Mouse (Mus musculus) megakaryocyte-erythroid progenitor cell, adult 5 weeks (primary cell): ENCODE data around the gene Slc26a3. TPM values are rescaled to one million over a fixed set of nuclear protein-coding genes. Genes with fewer than 3 reads are reported as not detected.

Experiments
- polyA plus RNA-seq: library from polyadenylated mRNA; stranded (reverse); fragments of >175 nt; gene quantifications from 2 replicates; pipeline ENCODE4 v1.2.3, GENCODE M21; 2012

The Slc26a3 gene
- polyA plus RNA-seq = not detected in 2 replicates

DNA sequence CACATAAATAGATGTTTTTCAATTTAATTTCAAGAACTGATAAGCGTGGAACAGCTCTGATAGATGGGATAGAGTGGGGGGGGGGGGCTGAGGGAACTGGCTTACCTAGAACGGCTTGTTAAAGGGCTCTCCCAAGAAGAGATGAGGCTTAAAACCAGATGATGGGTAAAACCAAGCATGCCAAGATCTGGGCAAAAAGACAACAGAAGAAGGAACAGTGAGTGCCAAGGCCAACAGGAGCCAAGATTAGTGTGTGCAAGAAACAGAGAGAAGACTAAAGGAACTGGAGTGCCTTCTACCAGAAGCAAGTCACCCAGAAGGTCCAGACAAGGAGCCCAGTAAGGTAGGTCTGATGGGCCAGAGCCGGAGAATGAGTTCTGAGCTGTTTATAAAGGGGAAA, at the start of gene Slc26a3:
TSS of gene Slc26a3 (plus strand) at position 301 of the 400 bp plus-strand sequence.

DNA sequence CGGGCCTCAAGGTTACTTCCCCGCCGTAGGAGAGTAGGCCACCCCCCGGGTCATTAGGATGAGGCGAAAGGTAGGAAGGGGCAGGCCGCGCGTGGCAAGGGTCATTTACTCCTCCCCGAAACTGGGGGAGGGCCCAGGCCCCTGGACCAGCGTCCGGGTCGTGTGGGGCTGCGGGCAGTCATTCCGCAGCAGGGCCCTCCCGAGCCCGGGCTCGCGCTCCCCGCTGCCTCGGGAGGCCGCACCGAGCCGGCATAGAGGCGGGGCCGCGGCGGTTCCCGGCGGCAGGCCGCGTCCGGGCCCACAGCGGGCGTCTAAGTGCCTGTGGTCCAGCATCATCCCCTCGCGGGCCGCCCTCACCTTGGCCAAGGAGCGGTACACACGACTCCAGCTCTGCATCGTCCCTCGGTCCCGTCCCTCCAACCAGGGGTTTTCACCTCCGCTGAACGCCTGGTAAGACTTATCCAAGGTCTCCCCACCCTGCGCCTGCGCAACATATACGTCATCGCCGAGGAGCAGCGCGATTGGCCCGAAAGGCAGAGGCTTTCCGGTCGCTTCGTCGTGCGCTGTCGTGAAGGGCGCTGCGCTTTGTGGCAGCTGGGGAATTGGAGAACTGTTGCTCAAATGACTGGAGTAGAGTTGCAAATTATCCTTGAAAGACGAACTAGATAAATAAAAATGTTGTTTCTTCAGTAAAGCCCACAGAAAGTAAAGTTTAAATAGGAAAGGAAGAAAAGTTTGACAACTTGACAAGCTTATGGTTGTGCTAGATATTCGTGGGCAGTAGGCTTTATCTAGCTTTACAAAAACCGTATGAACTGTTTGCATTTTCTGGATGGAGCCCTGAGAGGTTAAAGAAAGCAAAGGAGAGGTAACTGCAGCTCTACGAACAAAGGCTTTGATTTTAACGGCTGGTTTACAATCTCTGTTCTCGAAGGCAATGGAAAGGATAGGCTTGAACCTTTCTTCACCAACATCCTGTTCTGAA, 39.4 kb upstream of the Slc26a3 start, which contains the start of gene Dld:
TSS of gene Dld (minus strand) at position 510 of the 985 bp plus-strand sequence.

DNA sequence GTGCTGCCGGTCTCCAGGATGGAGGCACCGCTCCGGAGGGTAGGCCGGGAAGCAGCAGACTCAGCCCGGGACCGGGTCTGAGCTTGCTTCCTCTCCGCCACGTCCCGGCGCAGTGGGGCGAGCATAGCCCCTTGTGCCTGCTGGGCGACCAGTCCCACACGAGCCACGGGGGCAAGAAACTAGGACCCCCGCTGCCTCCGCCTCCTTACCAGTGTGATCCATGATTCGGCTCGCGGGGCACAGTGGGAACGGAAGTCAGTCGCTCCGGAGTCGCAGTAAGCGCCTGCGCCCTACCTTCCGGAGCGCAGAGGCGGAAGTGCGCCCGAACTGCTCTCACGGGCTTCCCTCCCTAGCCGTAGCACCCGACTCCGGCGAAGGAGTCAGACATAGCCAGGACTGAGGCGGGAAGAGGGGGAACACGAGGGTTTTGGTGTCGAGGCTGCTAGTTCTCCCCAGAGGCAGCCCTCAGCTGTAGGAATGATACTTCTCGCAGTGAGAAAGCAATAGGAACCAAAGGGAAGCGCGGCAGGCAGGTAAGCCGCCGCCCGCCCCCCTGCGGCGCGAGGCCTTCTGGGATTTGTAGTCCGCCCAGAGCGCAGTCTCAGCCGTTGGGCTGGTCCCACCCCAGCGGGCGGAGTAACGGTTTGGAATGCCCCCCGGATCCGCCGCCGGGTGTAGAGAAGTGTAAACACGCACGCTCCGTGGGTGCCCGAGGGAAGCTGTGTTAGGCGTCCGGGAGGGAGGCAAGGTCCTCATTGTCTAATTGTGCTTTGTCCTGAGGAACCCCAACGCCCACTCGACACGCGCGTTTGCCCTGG, 108.9 kb downstream of the Slc26a3 start, which contains the start of gene Cbll1:
TSS of gene Cbll1 (minus strand) at position 303 of the 818 bp plus-strand sequence.

Other genes starting within 250 kb of the Slc26a3 start
- gene Gm6993, start 150.1 kb upstream of the Slc26a3 start, polyA plus RNA-seq = not detected in 2 replicates
- gene Lamb1, start 125.6 kb upstream of the Slc26a3 start, polyA plus RNA-seq = 0.25 TPM in 1 of 2 replicates, not detected in the other
- gene Dld, start 39.4 kb upstream of the Slc26a3 start, polyA plus RNA-seq = 5.1 and 6.6 TPM in 2 replicates
- gene Cbll1, start 108.7 kb downstream of the Slc26a3 start, polyA plus RNA-seq = 4.7 TPM in 2 replicates
- gene Slc26a4, start 169.1 kb downstream of the Slc26a3 start, polyA plus RNA-seq = not detected in 2 replicates
- 30.7 and 40.2 TPM in 2 replicates for gene Bcap29, start 243.8 kb downstream of the Slc26a3 start, polyA plus RNA-seq